Mouse (Mus musculus): ENCODE results near the gene Gusb. TPM values are rescaled to one million over a fixed set of nuclear protein-coding genes. Genes with fewer than 3 reads are reported as not detected.

Gene Gusb
- polyA plus RNA-seq, 1 experiment = 11.5 TPM

- TF ChIP-seq CTCF (IDR thresholded peaks at IDR 0.05; ENCODE audit: low read depth, low read length) (no peak), EP300 (IDR thresholded peaks at IDR 0.05; ENCODE audit: insufficient read depth, low read depth, low read length) (no peak), POLR2A (IDR thresholded peaks at IDR 0.05; ENCODE audit: insufficient read depth, low read length) (no peak)
- Histone ChIP-seq H3K27ac (ENCODE audit: insufficient read depth, low read length) (peak within 1 kb of the TSS; percentile 94), H3K9me3 (replicated peaks; ENCODE audit: control insufficient read depth, insufficient read depth, low read length, poor library complexity, severe bottlenecking) (no peaks in the 10 kb centered on the region), H3K9ac (ENCODE audit: low read depth, poor library complexity, severe bottlenecking) (peak within 1 kb of the TSS; percentile 81), H3K4me3 (ENCODE audit: low read depth, low read length) (peak within 1 kb of the TSS; percentile 99), H3K27me3 (ENCODE audit: control insufficient read depth, insufficient read depth, low read length, poor library complexity, severe bottlenecking) (no peaks in the 10 kb centered on the region), H3K36me3 (ENCODE audit: control insufficient read depth, insufficient read depth, low read length, poor library complexity, severe bottlenecking) (no peaks in the 10 kb centered on the region), H3K4me1 (ENCODE audit: control insufficient read depth, insufficient read depth, low read length) (no peaks in the 10 kb centered on the region)
These were observed 26.5 kb upstream of the Gusb start, which contains the start of the genes Asl and Crcp for GRCm38 (mm10) chr5:130029142-130029897. Gene Asl (minus strand): TSS chr5:130029247. Gene Crcp (plus strand): TSS chr5:130029290.

- TF ChIP-seq POLR2A (IDR thresholded peaks at IDR 0.05; ENCODE audit: insufficient read depth, low read length) (no peak), EP300 (IDR thresholded peaks at IDR 0.05; ENCODE audit: insufficient read depth, low read depth, low read length) (no peak), CTCF (IDR thresholded peaks at IDR 0.05; ENCODE audit: low read depth, low read length) (no peak)
- H3K4me1 ChIP-seq (ENCODE audit: control insufficient read depth, insufficient read depth, low read length) = no peaks in the 10 kb centered on the region
These were observed 24.8 kb upstream of the Gusb start for GRCm38 (mm10) chr5:130027696-130028095.

DNA sequence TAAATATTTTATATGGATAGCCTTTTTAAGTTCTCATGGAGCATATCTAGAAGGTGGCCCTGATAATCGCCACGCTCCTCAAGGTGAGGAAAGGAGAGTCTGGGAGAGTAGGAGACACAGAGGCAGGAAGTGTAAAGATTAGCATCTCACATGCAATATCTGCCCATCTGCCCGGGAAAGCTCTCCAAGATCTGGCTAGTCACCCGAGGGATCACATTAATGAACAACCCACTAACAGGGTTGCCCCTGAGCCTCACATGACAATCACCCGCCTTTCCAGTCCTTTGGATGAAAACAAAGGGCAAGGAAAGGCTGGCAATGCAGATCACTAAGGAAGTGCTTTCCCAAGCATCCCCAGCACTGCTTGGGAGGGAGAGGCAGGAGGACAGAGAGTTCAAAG, 24.3 kb upstream of the Gusb start:
- H3K9me3 ChIP-seq (replicated peaks; ENCODE audit: control insufficient read depth, insufficient read depth, low read length, poor library complexity, severe bottlenecking) = no peaks in the 10 kb centered on the region

More at GRCm38 (mm10) chr5:130027696-130028095, 24.8 kb upstream of the Gusb start:
- H3K9me3 ChIP-seq (replicated peaks; ENCODE audit: control insufficient read depth, insufficient read depth, low read length, poor library complexity, severe bottlenecking) = no peaks in the 10 kb centered on the region
- H3K27ac ChIP-seq (ENCODE audit: insufficient read depth, low read length) = no peak overlapping the region
- no peak overlapping the region for H3K9ac ChIP-seq (ENCODE audit: low read depth, poor library complexity, severe bottlenecking)
- H3K4me3 ChIP-seq (ENCODE audit: low read depth, low read length) = no peak overlapping the region
- no peaks in the 10 kb centered on the region for H3K27me3 ChIP-seq (ENCODE audit: control insufficient read depth, insufficient read depth, low read length, poor library complexity, severe bottlenecking)
- no peaks in the 10 kb centered on the region for H3K36me3 ChIP-seq (ENCODE audit: control insufficient read depth, insufficient read depth, low read length, poor library complexity, severe bottlenecking)

DNA sequence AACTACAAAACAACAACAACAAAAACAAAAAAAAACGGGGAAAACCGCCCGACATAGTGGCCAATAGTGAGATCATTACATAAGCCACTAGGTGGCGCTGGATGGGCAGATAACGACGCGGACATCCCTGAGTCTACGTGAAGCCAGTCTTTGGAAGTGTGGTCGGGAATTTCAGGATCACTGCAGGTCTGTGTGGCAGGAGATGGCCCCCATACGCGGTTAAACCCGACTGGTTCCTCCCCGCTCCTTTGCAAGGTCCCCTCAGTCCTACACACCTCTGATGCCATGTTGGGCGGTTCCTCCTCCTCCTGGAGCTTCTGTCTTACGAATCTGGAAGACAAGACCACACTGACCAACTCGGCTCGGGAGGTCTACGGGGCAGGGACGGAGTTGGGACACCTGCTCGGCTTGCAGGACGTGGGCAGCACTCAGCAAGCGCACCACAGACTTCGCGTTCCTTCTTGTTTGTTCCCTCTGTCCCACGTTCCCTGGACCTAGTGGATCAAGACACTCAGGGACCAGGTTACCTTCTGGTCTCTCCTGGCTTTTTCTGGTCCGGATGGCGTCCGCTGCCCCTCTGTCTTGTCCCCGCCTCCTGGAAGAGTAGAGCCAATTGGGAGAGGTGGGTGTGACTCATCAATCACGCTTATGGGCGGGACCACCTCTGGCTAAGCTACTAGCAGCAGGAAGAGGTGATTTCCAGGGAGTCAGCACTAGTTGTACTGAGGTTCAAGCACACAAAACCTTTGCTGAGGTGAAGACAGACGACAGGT, 21.1 kb upstream of the Gusb start:
- Histone ChIP-seq H3K4me1 (ENCODE audit: control insufficient read depth, insufficient read depth, low read length) (no peaks in the 10 kb centered on the region), H3K27ac (ENCODE audit: insufficient read depth, low read length) (no peak overlapping the region), H3K9ac (ENCODE audit: low read depth, poor library complexity, severe bottlenecking) (peak overlapping the region; percentile 48), H3K36me3 (ENCODE audit: control insufficient read depth, insufficient read depth, low read length, poor library complexity, severe bottlenecking) (no peaks in the 10 kb centered on the region), H3K27me3 (ENCODE audit: control insufficient read depth, insufficient read depth, low read length, poor library complexity, severe bottlenecking) (no peaks in the 10 kb centered on the region), H3K9me3 (replicated peaks; ENCODE audit: control insufficient read depth, insufficient read depth, low read length, poor library complexity, severe bottlenecking) (no peaks in the 10 kb centered on the region), H3K4me3 (ENCODE audit: low read depth, low read length) (peak overlapping the region; percentile 90)
- TF ChIP-seq CTCF (IDR thresholded peaks at IDR 0.05; ENCODE audit: low read depth, low read length) (peak; percentile 82), POLR2A (IDR thresholded peaks at IDR 0.05; ENCODE audit: insufficient read depth, low read length) (peak; percentile 55), EP300 (IDR thresholded peaks at IDR 0.05; ENCODE audit: insufficient read depth, low read depth, low read length) (no peak)

More for the DNA sequence above, 24.3 kb upstream of the Gusb start:
- no peak overlapping the region for H3K27ac ChIP-seq (ENCODE audit: insufficient read depth, low read length)
- H3K4me3 ChIP-seq (ENCODE audit: low read depth, low read length) = no peak overlapping the region
- no peaks in the 10 kb centered on the region for H3K36me3 ChIP-seq (ENCODE audit: control insufficient read depth, insufficient read depth, low read length, poor library complexity, severe bottlenecking)
- TF ChIP-seq CTCF (IDR thresholded peaks at IDR 0.05; ENCODE audit: low read depth, low read length) = no peak
- TF ChIP-seq POLR2A (IDR thresholded peaks at IDR 0.05; ENCODE audit: insufficient read depth, low read length) = no peak
- H3K4me1 ChIP-seq (ENCODE audit: control insufficient read depth, insufficient read depth, low read length) = no peaks in the 10 kb centered on the region
- H3K9ac ChIP-seq (ENCODE audit: low read depth, poor library complexity, severe bottlenecking) = no peak overlapping the region
- H3K27me3 ChIP-seq (ENCODE audit: control insufficient read depth, insufficient read depth, low read length, poor library complexity, severe bottlenecking) = no peaks in the 10 kb centered on the region

DNA sequence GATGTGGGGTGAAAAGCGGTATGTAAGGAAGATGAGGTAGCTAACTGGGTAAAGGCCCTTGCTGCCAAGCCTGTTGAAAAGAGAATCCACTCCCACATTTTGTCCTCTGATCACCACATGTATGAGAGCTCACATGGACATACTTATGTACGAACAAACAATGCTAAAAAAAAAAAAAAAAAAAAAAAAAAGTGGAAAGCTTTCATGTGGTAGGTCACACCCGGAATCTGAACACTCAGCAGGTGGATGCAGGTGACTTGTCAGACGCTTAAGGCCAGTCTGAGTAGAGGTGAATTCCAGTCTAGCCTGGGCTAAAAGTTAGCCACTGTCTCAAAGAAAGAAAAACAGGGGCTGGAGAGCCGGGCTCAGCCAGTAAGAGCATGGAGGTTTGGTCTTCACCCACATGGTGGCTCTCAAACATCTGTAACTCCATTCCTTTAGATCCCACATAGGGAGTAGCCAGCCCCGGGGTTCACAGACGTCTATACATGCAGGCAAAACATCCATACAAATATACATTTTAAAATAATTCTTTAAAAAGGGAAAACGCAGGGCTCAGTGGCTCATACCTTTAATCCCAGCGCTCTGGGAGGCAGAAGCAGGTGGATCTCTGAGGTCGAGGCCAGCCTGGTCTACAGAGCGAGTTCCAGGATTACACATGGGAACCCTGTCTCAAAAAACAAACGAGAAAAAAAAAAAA, 20.4 kb upstream of the Gusb start:
- Histone ChIP-seq H3K27me3 (ENCODE audit: control insufficient read depth, insufficient read depth, low read length, poor library complexity, severe bottlenecking) (no peaks in the 10 kb centered on the region), H3K9me3 (replicated peaks; ENCODE audit: control insufficient read depth, insufficient read depth, low read length, poor library complexity, severe bottlenecking) (no peaks in the 10 kb centered on the region), H3K27ac (ENCODE audit: insufficient read depth, low read length) (no peak overlapping the region), H3K4me1 (ENCODE audit: control insufficient read depth, insufficient read depth, low read length) (no peaks in the 10 kb centered on the region), H3K9ac (ENCODE audit: low read depth, poor library complexity, severe bottlenecking) (peak overlapping the region; percentile 48; the same call in 1 of the 2 replicates), H3K4me3 (ENCODE audit: low read depth, low read length) (no peak overlapping the region), H3K36me3 (ENCODE audit: control insufficient read depth, insufficient read depth, low read length, poor library complexity, severe bottlenecking) (no peaks in the 10 kb centered on the region)
- no peak for TF ChIP-seq POLR2A (IDR thresholded peaks at IDR 0.05; ENCODE audit: insufficient read depth, low read length)
- TF ChIP-seq CTCF (IDR thresholded peaks at IDR 0.05; ENCODE audit: low read depth, low read length) = no peak
- TF ChIP-seq EP300 (IDR thresholded peaks at IDR 0.05; ENCODE audit: insufficient read depth, low read depth, low read length) = no peak

Measured in ES-Bruce4 (cell line).